7 mouse cellular contexts compared by ENCODE assay signal in the genomic region with DNA sequence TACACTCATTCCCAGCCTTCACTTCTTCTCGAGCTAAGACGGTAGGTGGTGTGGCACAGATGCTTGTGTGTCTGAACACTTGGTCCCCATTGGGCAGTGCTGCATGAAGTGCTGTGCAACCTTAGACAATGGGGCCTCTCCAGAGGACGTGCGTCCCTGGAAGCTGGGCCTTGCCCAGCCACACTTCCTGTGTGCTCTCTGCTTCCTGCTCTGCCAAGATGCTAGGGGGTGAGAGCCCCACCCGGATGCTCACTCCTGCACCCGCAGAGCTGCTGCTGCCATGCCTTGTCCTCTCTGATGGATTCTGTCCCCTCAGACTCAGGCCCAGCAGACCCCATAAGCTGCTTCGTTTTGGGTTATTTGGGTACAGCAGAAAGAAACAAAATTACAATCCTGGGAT.
A peak's percentile ranks its signal among the peaks of the same experiment; 100 is the strongest.
DNase-seq lines count a peak whose midpoint lies in the region; ATAC-seq lines count a peak whose summit lies in the region.

No protein-coding gene starts in this region.

- peak; percentile 74 to 76 for ATAC-seq in hematopoietic stem cell, adult 5-6 weeks (replicated peaks in 1 of 2; ENCODE audit: insufficient read depth in 1 of 2, low FRiP score in 2 of 2, low TSS enrichment in 1 of 2, low read depth in 1 of 2, poor library complexity in 2 of 2, severe bottlenecking in 2 of 2)
- ATAC-seq in megakaryocyte progenitor cell, adult 5-6 weeks (replicated peaks; ENCODE audit: poor library complexity) = 0 out of 2 replicates have a peak, but pooled peaks have one; percentile 22

- DNase-seq in CD4-positive helper T cell, adult 2 months (ENCODE audit: low read depth, low spot score) = peak; percentile 51
- DNase-seq in CD4-positive, CD25-positive, alpha-beta regulatory T cell, adult 2 months (ENCODE audit: low read depth, low spot score) = peak; percentile 42
- DNase-seq in cerebellum, postnatal 10 days = no peak
- no peak for DNase-seq in spleen, postnatal 10 days (ENCODE audit: low spot score in 2 of 2)
- no peak for DNase-seq in cerebellum, adult 18-20 months

Comparison
In these comparisons a context has a peak if more than half of its experiments do, and no peak if none do; other contexts are left out.
1. DNase-seq: peak in CD4-positive helper T cell, adult 2 months (single experiment) and CD4-positive, CD25-positive, alpha-beta regulatory T cell, adult 2 months (single experiment); none in cerebellum, postnatal 10 days (0 of 2), spleen, postnatal 10 days (0 of 2) and cerebellum, adult 18-20 months (0 of 2).